Mouse (Mus musculus) liver, embryonic 12.5 days (tissue): ENCODE measurements around the gene Lrrc4c. TPM values are rescaled to one million over a fixed set of nuclear protein-coding genes. Genes with fewer than 3 reads are reported as not detected.

ENCODE experiments used
- ATAC-seq: fragments of 200-750 bp; cut with Nextera tagmentation; 2 replicates; pipeline ENCODE4 v1.8.0; 2017; ENCODE audit warnings: moderate number of reproducible peaks, mild to moderate bottlenecking, moderate library complexity
- H3K27ac ChIP-seq: fragments of 300-500 bp; sonication (generic); 2 replicates; pipeline ENCODE4 v1.5.1; 2016; ENCODE audit warnings: mild to moderate bottlenecking
- H3K27me3 ChIP-seq: fragments of 300-500 bp; sonication (generic); replicated peaks from 2 replicates; pipeline ENCODE4 v1.6.1; 2016; ENCODE audit warnings: mild to moderate bottlenecking, moderate library complexity
- H3K36me3 ChIP-seq: fragments of 300-500 bp; sonication (generic); 2 replicates; pipeline ENCODE4 v1.6.1; 2016; ENCODE audit warnings: mild to moderate bottlenecking, moderate library complexity
- H3K4me1 ChIP-seq: fragments of 300-500 bp; sonication (generic); 2 replicates; pipeline ENCODE4 v1.6.1; 2016
- H3K4me2 ChIP-seq: fragments of 300-500 bp; sonication (generic); 2 replicates; pipeline ENCODE4 v1.6.1; 2016; ENCODE audit warnings: mild to moderate bottlenecking, moderate library complexity
- H3K4me3 ChIP-seq: fragments of 300-500 bp; sonication (generic); 2 replicates; pipeline ENCODE4 v1.5.1; 2016; ENCODE audit warnings: mild to moderate bottlenecking, moderate library complexity
- H3K9ac ChIP-seq: fragments of 300-500 bp; sonication (generic); 2 replicates; pipeline ENCODE4 v1.6.1; 2016; ENCODE audit warnings: mild to moderate bottlenecking, moderate library complexity
- H3K9me3 ChIP-seq: fragments of 300-500 bp; sonication (generic); replicated peaks from 2 replicates; pipeline ENCODE4 v1.6.1; 2016; ENCODE audit warnings: mild to moderate bottlenecking, moderate library complexity
- WGBS: fragments of 180-500 bp; shearing (Covaris S2); methylation state at CpG from one replicate; pipeline ENCODE4 v1.1.7; 2016; ENCODE audit not compliant: insufficient replicate concordance; 5-methylcytosine and 5-hydroxymethylcytosine counted together
- polyA plus RNA-seq: library from polyadenylated mRNA; unstranded; fragments of >200 nt; fragmentation: Nextera tagmentation; extraction: Ambion mirVana; gene quantifications from 2 replicates; pipeline ENCODE4 v1.2.1, GENCODE M21; 2016

Gene Lrrc4c
- polyA plus RNA-seq, 1 experiment from 2014 or later = 0.20 TPM

DNA sequence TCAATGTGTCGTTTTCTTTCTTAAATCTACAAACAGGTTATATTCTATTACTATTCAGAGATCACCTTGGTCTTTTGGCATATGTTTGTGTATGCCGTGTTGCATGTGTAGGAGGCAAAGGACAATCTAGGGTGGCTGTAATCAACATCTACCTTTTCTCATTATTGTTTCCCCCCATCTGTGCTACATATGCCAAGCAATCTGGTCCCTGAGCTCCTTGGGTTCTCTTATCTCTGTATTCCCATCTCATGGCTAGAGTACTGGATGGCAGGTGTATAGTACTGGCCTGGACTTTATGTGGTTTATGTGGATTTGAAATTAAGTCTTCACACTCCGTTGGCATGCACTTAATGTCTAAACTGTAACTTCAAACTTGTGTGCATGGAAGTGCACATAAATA, 700.4 kb downstream of the Lrrc4c start:
- no peak overlapping the region for H3K4me2 ChIP-seq
- no peaks in the 10 kb centered on the region for H3K27me3 ChIP-seq
- H3K9me3 ChIP-seq = no peaks in the 10 kb centered on the region
- 57% methylated on average over 3 of the region's 3 CpGs for WGBS
- H3K27ac ChIP-seq = no peak overlapping the region
- H3K4me3 ChIP-seq = no peak overlapping the region
- H3K36me3 ChIP-seq = no peaks in the 10 kb centered on the region
- no peaks in the 10 kb centered on the region for H3K4me1 ChIP-seq
- no peak for ATAC-seq
- no peak overlapping the region for H3K9ac ChIP-seq

- Histone ChIP-seq H3K9ac (no peak overlapping the region), H3K36me3 (no peaks in the 10 kb centered on the region), H3K4me3 (no peak overlapping the region), H3K27ac (no peak overlapping the region), H3K4me1 (no peaks in the 10 kb centered on the region), H3K9me3 (no peaks in the 10 kb centered on the region), H3K27me3 (no peaks in the 10 kb centered on the region), H3K4me2 (no peak overlapping the region)
- no peak for ATAC-seq
- WGBS = 25% methylated on average over 1 of the region's 1 CpGs
Measured at GRCm38 (mm10) chr2:97026991-97027390, 709.0 kb downstream of the Lrrc4c start.

GRCm38 (mm10) chr2:97027585-97027984, 709.6 kb downstream of the Lrrc4c start:
- H3K9me3 ChIP-seq = no peaks in the 10 kb centered on the region
- H3K9ac ChIP-seq = no peak overlapping the region
- H3K4me3 ChIP-seq = no peak overlapping the region
- ATAC-seq = no peak
- no peak overlapping the region for H3K4me2 ChIP-seq
- no peaks in the 10 kb centered on the region for H3K4me1 ChIP-seq
- 68% methylated on average over 1 of the region's 1 CpGs for WGBS
- H3K27me3 ChIP-seq = no peaks in the 10 kb centered on the region
- H3K36me3 ChIP-seq = no peaks in the 10 kb centered on the region
- no peak overlapping the region for H3K27ac ChIP-seq

DNA sequence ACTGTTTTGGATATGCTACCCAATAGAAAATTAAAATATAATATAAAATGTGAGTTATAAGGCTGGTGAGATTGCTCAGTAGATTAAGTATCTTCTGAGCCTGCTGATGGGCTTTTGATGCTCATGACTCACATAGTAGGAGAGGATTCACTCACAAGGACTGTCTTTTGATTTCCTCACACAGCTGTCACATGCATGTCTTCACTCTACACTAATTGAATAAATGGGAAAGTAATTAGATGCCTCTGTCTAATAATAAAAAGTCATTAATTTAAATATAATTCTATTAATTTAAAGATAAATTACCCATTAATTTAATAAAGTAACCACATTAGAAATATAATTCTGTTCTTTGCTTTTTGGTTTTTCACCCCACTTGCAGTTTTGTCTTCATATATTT, 718.4 kb downstream of the Lrrc4c start:
- Histone ChIP-seq H3K4me1 (no peaks in the 10 kb centered on the region), H3K27me3 (no peaks in the 10 kb centered on the region), H3K4me2 (no peak overlapping the region), H3K27ac (no peak overlapping the region), H3K9me3 (no peaks in the 10 kb centered on the region), H3K4me3 (no peak overlapping the region), H3K9ac (no peak overlapping the region), H3K36me3 (no peaks in the 10 kb centered on the region)
- no peak for ATAC-seq

GRCm38 (mm10) chr2:97037024-97037814, 719.2 kb downstream of the Lrrc4c start:
- Histone ChIP-seq H3K27ac (no peak overlapping the region), H3K36me3 (no peaks in the 10 kb centered on the region), H3K4me2 (no peak overlapping the region), H3K4me3 (no peak overlapping the region), H3K4me1 (no peaks in the 10 kb centered on the region), H3K9ac (no peak overlapping the region), H3K27me3 (no peaks in the 10 kb centered on the region), H3K9me3 (no peaks in the 10 kb centered on the region)
- WGBS = 73% methylated on average over 5 of the region's 5 CpGs
- ATAC-seq = no peak

DNA sequence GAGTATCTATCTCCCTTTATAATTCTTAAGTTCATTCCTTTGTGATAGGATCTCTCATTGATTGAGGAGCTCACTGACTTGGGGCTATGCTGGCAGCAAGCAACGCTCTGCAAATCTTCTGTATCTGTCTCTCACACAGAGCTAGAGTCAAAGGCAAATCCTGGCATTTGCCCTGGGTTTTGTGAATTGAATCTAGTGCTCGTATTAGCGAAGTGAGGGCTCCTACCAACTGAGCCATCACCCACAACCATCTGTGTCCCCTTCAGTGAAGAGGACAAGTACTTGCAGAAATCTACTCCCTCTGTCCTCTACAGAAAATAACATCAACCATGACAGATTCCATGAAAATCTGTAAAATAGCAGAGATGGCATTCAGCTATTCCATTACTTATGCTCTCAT, 726.0 kb downstream of the Lrrc4c start:
- Histone ChIP-seq H3K4me3 (no peak overlapping the region), H3K9me3 (no peaks in the 10 kb centered on the region), H3K27ac (no peak overlapping the region), H3K36me3 (no peaks in the 10 kb centered on the region), H3K4me1 (no peaks in the 10 kb centered on the region), H3K27me3 (no peaks in the 10 kb centered on the region), H3K9ac (no peak overlapping the region), H3K4me2 (no peak overlapping the region)
- ATAC-seq = no peak
- 72% methylated on average over 3 of the region's 3 CpGs for WGBS

DNA sequence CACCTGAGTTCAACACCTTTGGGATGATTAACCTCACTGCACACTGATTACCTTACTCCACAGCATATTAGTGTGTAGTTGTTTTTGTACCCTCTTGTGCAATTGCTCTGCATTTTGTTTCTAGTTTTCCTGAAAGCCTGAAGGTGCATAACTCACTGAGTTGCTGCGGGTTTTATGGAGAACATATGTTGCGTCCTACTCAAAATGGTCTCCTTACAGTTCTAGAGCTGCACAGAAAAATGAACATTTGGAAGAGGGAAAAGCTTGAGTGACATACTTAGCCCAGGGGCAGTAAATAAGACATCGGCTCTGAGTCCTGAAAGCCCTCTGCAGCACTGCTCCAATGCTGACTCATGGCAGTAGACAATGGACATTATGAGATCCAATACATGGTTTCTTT, 727.7 kb downstream of the Lrrc4c start:
- Histone ChIP-seq H3K9ac (no peak overlapping the region), H3K4me3 (no peak overlapping the region), H3K36me3 (no peaks in the 10 kb centered on the region), H3K27me3 (no peaks in the 10 kb centered on the region), H3K4me2 (no peak overlapping the region), H3K4me1 (no peaks in the 10 kb centered on the region), H3K27ac (no peak overlapping the region), H3K9me3 (no peaks in the 10 kb centered on the region)
- ATAC-seq = no peak
- 78% methylated on average over 3 of the region's 3 CpGs for WGBS

DNA sequence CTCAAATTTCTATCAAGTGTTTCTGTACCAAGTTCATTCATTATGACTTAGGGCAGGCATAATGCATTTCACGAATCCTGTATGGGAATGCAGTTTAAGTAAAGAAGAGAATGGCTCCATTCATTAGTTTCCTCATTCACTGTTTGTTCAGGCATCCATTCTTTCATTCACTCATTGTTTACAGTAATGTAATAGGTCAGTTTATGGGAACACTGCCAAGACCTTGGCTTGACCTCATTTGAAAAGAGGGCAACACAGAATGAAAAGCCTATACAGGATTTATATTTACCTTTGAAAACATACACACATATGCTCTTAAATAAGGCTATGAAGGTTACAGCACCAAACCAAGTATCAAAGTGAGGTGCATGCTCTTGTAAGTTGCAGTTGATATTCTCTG, 762.2 kb downstream of the Lrrc4c start:
- Histone ChIP-seq H3K9ac (no peak overlapping the region), H3K4me3 (no peak overlapping the region), H3K36me3 (no peaks in the 10 kb centered on the region), H3K27me3 (no peaks in the 10 kb centered on the region), H3K27ac (no peak overlapping the region), H3K4me2 (no peak overlapping the region), H3K4me1 (no peaks in the 10 kb centered on the region), H3K9me3 (no peaks in the 10 kb centered on the region)
- WGBS = 54% methylated on average over 1 of the region's 1 CpGs
- no peak for ATAC-seq

DNA sequence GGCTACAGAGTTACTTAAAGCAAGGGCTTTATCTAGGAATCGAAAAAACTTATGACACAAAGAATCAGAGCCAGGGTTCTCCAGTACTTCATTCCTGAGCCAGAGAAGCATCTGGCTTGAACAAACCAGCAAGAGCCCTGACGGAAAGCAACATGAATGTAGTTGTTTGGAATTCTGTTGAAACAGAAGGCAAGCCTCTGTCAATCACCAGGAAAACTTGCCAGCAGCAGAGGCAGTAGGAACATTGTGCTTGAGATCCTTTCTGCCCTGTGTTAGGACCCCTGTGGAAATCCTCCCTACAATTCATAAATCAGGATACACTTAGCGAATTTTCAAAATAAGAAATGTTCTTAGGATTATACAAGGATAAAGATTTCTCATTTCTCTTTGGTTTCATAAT, 780.0 kb downstream of the Lrrc4c start:
- H3K9me3 ChIP-seq = no peaks in the 10 kb centered on the region
- H3K9ac ChIP-seq = no peak overlapping the region
- no peaks in the 10 kb centered on the region for H3K4me1 ChIP-seq
- H3K27me3 ChIP-seq = no peaks in the 10 kb centered on the region
- 64% methylated on average over 3 of the region's 3 CpGs for WGBS
- no peak overlapping the region for H3K27ac ChIP-seq
- no peaks in the 10 kb centered on the region for H3K36me3 ChIP-seq
- no peak overlapping the region for H3K4me3 ChIP-seq
- no peak for ATAC-seq
- H3K4me2 ChIP-seq = no peak overlapping the region

DNA sequence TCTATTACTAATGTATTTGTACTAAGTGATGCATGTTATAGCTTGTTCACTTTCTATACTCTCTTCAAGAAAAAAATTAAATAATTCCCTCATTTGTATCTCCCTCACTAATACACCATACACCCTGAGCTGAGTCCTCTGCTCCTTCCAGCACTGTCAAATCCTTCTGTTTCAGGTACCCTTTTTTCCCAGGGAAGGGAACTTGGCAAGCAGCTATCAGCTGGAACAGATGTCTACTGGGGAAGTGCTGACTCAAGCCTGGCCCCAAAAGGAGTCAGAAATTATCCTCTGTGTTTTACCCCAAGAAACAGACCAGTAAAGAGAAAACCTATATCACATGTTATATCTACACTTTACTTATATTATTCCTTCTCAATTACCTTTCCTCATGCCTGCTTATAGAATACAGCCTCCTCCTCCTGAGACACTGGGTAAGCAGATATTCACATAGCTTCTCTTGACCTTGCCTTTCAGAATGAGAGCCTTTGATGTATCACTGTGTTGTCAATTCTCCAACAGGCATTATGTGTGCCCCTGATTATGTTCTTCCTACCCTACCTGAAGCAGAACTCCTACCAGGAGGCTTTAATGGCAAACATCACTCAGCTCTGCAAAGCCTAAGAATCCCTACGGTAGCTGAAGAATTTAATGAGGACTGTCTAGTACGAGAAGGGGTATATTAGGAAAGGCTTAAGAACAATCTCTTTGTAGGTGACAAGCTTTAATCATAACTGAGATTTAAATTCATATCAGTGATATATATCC, 785.6 kb downstream of the Lrrc4c start:
- H3K27ac ChIP-seq = no peak overlapping the region
- H3K9ac ChIP-seq = no peak overlapping the region
- ATAC-seq = no peak
- no peaks in the 10 kb centered on the region for H3K27me3 ChIP-seq
- no peak overlapping the region for H3K4me3 ChIP-seq
- WGBS = 76% methylated on average over 2 of the region's 2 CpGs
- H3K4me2 ChIP-seq = no peak overlapping the region
- H3K9me3 ChIP-seq = no peaks in the 10 kb centered on the region
- H3K4me1 ChIP-seq = no peaks in the 10 kb centered on the region
- no peaks in the 10 kb centered on the region for H3K36me3 ChIP-seq

DNA sequence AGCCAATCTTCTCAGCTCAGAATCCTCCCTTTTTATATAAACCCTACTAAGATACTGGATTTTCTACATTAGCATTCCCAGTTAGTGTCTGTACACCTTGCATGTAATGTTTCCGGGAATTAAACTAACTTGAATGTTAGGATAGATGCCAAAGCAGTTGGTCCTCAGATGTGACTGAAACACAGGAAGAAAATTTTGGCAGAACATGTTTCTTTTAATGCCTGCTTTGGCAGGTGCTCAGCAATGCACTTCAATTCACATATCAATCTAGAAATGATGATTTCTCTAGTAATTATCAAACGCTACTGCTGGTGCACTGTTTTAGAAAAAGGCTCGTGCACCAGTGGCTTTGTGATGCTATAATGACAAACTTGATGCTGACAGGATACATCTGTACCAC, 806.3 kb downstream of the Lrrc4c start:
- H3K9me3 ChIP-seq = no peaks in the 10 kb centered on the region
- no peaks in the 10 kb centered on the region for H3K27me3 ChIP-seq
- no peaks in the 10 kb centered on the region for H3K4me1 ChIP-seq
- no peak overlapping the region for H3K4me2 ChIP-seq
- no peaks in the 10 kb centered on the region for H3K36me3 ChIP-seq
- ATAC-seq = no peak
- WGBS = 75% methylated on average over 3 of the region's 3 CpGs
- no peak overlapping the region for H3K9ac ChIP-seq
- H3K27ac ChIP-seq = no peak overlapping the region
- no peak overlapping the region for H3K4me3 ChIP-seq

- Histone ChIP-seq H3K36me3 (no peaks in the 10 kb centered on the region), H3K9me3 (no peaks in the 10 kb centered on the region), H3K4me1 (no peaks in the 10 kb centered on the region), H3K27me3 (no peaks in the 10 kb centered on the region), H3K9ac (no peak overlapping the region), H3K27ac (no peak overlapping the region), H3K4me3 (no peak overlapping the region), H3K4me2 (no peak overlapping the region)
- no peak for ATAC-seq
- WGBS = 66% methylated on average over 3 of the region's 3 CpGs
Measured at GRCm38 (mm10) chr2:97138454-97138853, 820.5 kb downstream of the Lrrc4c start.
